Mouse (Mus musculus) megakaryocyte, embryonic 14.5 days (primary cell): ENCODE data around the gene Myl3. TPM values are rescaled to one million over a fixed set of nuclear protein-coding genes. Genes with fewer than 3 reads are reported as not detected.

ENCODE experiments used
- H3K27me3 ChIP-seq: replicated peaks from 2 replicates; pipeline ENCODE3; 2012; ENCODE audit warnings: inconsistent platforms
- H3K36me3 ChIP-seq: replicated peaks from 2 replicates; pipeline ENCODE3; 2012; ENCODE audit warnings: low read length, inconsistent platforms, mixed read lengths
- H3K4me1 ChIP-seq: 2 replicates; pipeline ENCODE4 v1.6.1; 2012; ENCODE audit warnings: inconsistent platforms
- H3K4me3 ChIP-seq: replicated peaks from 2 replicates; pipeline ENCODE3; 2012; ENCODE audit warnings: moderate library complexity, mild to moderate bottlenecking, inconsistent platforms
- H3K9me3 ChIP-seq: 2 replicates; pipeline ENCODE4 v1.6.1; 2012; ENCODE audit warnings: inconsistent platforms
- FLI1 ChIP-seq: IDR thresholded peaks from 2 replicates; pipeline ENCODE4 v1.6.1; 2012; ENCODE audit warnings: low read length, inconsistent platforms, mixed read lengths
- GATA1 ChIP-seq: IDR thresholded peaks from 3 replicates; pipeline ENCODE4 v1.6.1; 2012; ENCODE audit warnings: mixed read lengths, low read length, inconsistent platforms, borderline replicate concordance
- polyA plus RNA-seq: library from polyadenylated mRNA; stranded (reverse); fragments of >175 nt; gene quantifications from 2 replicates; pipeline ENCODE4 v1.2.3, GENCODE M21; 2012; ENCODE audit warnings: low replicate concordance; ENCODE audit not compliant: insufficient read depth

Myl3 gene
- polyA plus RNA-seq, 1 experiment = not detected

GRCm38 (mm10) chr9:110722060-110722459 lies 19.6 kb upstream of the Myl3 start:
- Histone ChIP-seq H3K9me3 (no peaks in the 10 kb centered on the region), H3K36me3 (peaks cover 19% of the 10 kb centered on the region), H3K27me3 (peaks cover 37% of the 10 kb centered on the region), H3K4me3 (no peak overlapping the region), H3K4me1 (peaks cover 26% of the 10 kb centered on the region)
- no peak for TF ChIP-seq GATA1
- no peak for TF ChIP-seq FLI1

- no peak for TF ChIP-seq GATA1
- no peak for TF ChIP-seq FLI1
- H3K27me3 ChIP-seq = peaks cover 71% of the 10 kb centered on the region
- peaks cover 33% of the 10 kb centered on the region for H3K4me1 ChIP-seq
- H3K9me3 ChIP-seq = no peaks in the 10 kb centered on the region
- no peaks in the 10 kb centered on the region for H3K36me3 ChIP-seq
- no peak overlapping the region for H3K4me3 ChIP-seq
These were observed 15.9 kb upstream of the Myl3 start for GRCm38 (mm10) chr9:110725721-110726135.

GRCm38 (mm10) chr9:110726867-110727266 lies 14.8 kb upstream of the Myl3 start:
- Histone ChIP-seq H3K4me1 (peaks cover 38% of the 10 kb centered on the region), H3K4me3 (peak overlapping the region; percentile 69), H3K36me3 (no peaks in the 10 kb centered on the region), H3K9me3 (no peaks in the 10 kb centered on the region), H3K27me3 (peaks cover 79% of the 10 kb centered on the region)
- TF ChIP-seq FLI1 = no peak

GRCm38 (mm10) chr9:110729841-110730240 lies 11.8 kb upstream of the Myl3 start:
- Histone ChIP-seq H3K4me1 (peaks cover 55% of the 10 kb centered on the region), H3K4me3 (no peak overlapping the region), H3K27me3 (peaks cover 84% of the 10 kb centered on the region), H3K9me3 (no peaks in the 10 kb centered on the region), H3K36me3 (no peaks in the 10 kb centered on the region)
- TF ChIP-seq FLI1 (no peak), GATA1 (no peak)

GRCm38 (mm10) chr9:110731859-110732258 lies 9.8 kb upstream of the Myl3 start:
- TF ChIP-seq FLI1 = no peak
- TF ChIP-seq GATA1 = no peak
- Histone ChIP-seq H3K4me1 (peaks cover 46% of the 10 kb centered on the region), H3K9me3 (no peaks in the 10 kb centered on the region), H3K4me3 (peak overlapping the region; percentile 91), H3K27me3 (peaks cover 84% of the 10 kb centered on the region), H3K36me3 (no peaks in the 10 kb centered on the region)

GRCm38 (mm10) chr9:110732623-110733022 lies 9.0 kb upstream of the Myl3 start:
- Histone ChIP-seq H3K4me1 (peaks cover 39% of the 10 kb centered on the region), H3K27me3 (peaks cover 83% of the 10 kb centered on the region), H3K36me3 (no peaks in the 10 kb centered on the region), H3K4me3 (peak overlapping the region; percentile 91), H3K9me3 (no peaks in the 10 kb centered on the region)
- TF ChIP-seq GATA1 = no peak
- TF ChIP-seq FLI1 = no peak

- peak overlapping the region; percentile 91 for H3K4me3 ChIP-seq
- peaks cover 80% of the 10 kb centered on the region for H3K27me3 ChIP-seq
- H3K4me1 ChIP-seq = peaks cover 39% of the 10 kb centered on the region
- H3K9me3 ChIP-seq = peaks cover 2% of the 10 kb centered on the region; the same call in 1 of the 2 replicates
- H3K36me3 ChIP-seq = no peaks in the 10 kb centered on the region
- TF ChIP-seq FLI1 (no peak), GATA1 (no peak)
These were observed 8.6 kb upstream of the Myl3 start for GRCm38 (mm10) chr9:110733102-110733501.

GRCm38 (mm10) chr9:110734154-110734553 lies 7.5 kb upstream of the Myl3 start:
- Histone ChIP-seq H3K4me1 (peaks cover 39% of the 10 kb centered on the region), H3K27me3 (peaks cover 79% of the 10 kb centered on the region), H3K4me3 (no peak overlapping the region), H3K9me3 (peaks cover 3% of the 10 kb centered on the region; the same call in 1 of the 2 replicates), H3K36me3 (no peaks in the 10 kb centered on the region)
- TF ChIP-seq FLI1 (no peak), GATA1 (no peak)

GRCm38 (mm10) chr9:110736362-110736761 lies 5.3 kb upstream of the Myl3 start:
- peaks cover 80% of the 10 kb centered on the region for H3K27me3 ChIP-seq
- no peak for TF ChIP-seq FLI1
- no peak for TF ChIP-seq GATA1
- H3K36me3 ChIP-seq = no peaks in the 10 kb centered on the region
- no peak overlapping the region for H3K4me3 ChIP-seq
- H3K4me1 ChIP-seq = peaks cover 36% of the 10 kb centered on the region
- H3K9me3 ChIP-seq = peaks cover 3% of the 10 kb centered on the region; the same call in 1 of the 2 replicates

- peaks cover 3% of the 10 kb centered on the region; the same call in 1 of the 2 replicates for H3K9me3 ChIP-seq
- no peak overlapping the region for H3K4me3 ChIP-seq
- TF ChIP-seq GATA1 = no peak
- no peak for TF ChIP-seq FLI1
- H3K36me3 ChIP-seq = no peaks in the 10 kb centered on the region
- H3K27me3 ChIP-seq = peaks cover 93% of the 10 kb centered on the region
- H3K4me1 ChIP-seq = peaks cover 29% of the 10 kb centered on the region
These were observed 3.6 kb upstream of the Myl3 start for GRCm38 (mm10) chr9:110738054-110738453.

GRCm38 (mm10) chr9:110739961-110740360 lies 1.7 kb upstream of the Myl3 start:
- peaks cover 93% of the 10 kb centered on the region for H3K27me3 ChIP-seq

More at GRCm38 (mm10) chr9:110739961-110740360, 1.7 kb upstream of the Myl3 start:
- peaks cover 20% of the 10 kb centered on the region for H3K4me1 ChIP-seq
- TF ChIP-seq FLI1 (no peak), GATA1 (no peak)
- H3K9me3 ChIP-seq = peaks cover 3% of the 10 kb centered on the region; the same call in 1 of the 2 replicates
- no peaks in the 10 kb centered on the region for H3K36me3 ChIP-seq
- H3K4me3 ChIP-seq = no peak overlapping the region
